Mouse (Mus musculus) midbrain, embryonic 16.5 days (tissue): ENCODE measurements at regions not wholly inside any gene's neighbourhood (a gene's known extent, or its start where the extent isn't known, plus 50 kb on each side); places are given as distances from the start of the nearest gene placed in this dataset.

ENCODE experiments used
- ATAC-seq: fragments of 200-750 bp; cut with Nextera tagmentation; 2 replicates; pipeline ENCODE4 v1.8.0; 2017; ENCODE audit warnings: moderate TSS enrichment
- H3K27ac ChIP-seq: fragments of 300-500 bp; sonication (generic); 2 replicates; pipeline ENCODE4 v1.5.1; 2014; ENCODE audit warnings: mild to moderate bottlenecking, low read length, mixed read lengths
- H3K27me3 ChIP-seq: fragments of 300-500 bp; sonication (generic); 2 replicates; pipeline ENCODE4 v1.6.1; 2014; ENCODE audit warnings: low read depth, low read length, mixed read lengths; ENCODE audit not compliant: control insufficient read depth, insufficient read depth
- H3K36me3 ChIP-seq: fragments of 300-500 bp; sonication (generic); 2 replicates; pipeline ENCODE4 v1.6.1; 2014; ENCODE audit warnings: mild to moderate bottlenecking, low read length, moderate library complexity, mixed read lengths; ENCODE audit not compliant: control insufficient read depth, insufficient read depth
- H3K4me1 ChIP-seq: fragments of 300-500 bp; sonication (generic); 2 replicates; pipeline ENCODE4 v1.6.1; 2014; ENCODE audit warnings: mild to moderate bottlenecking, low read length, mixed read lengths; ENCODE audit not compliant: control insufficient read depth, insufficient read depth
- H3K4me2 ChIP-seq: fragments of 300-500 bp; sonication (generic); 2 replicates; pipeline ENCODE4 v1.6.1; 2014; ENCODE audit warnings: mild to moderate bottlenecking, low read length, mixed read lengths
- H3K4me3 ChIP-seq: fragments of 300-500 bp; sonication (generic); 2 replicates; pipeline ENCODE4 v1.5.1; 2014; ENCODE audit warnings: low read depth, mild to moderate bottlenecking, low read length, moderate library complexity, mixed read lengths
- H3K9ac ChIP-seq: fragments of 300-500 bp; sonication (generic); 2 replicates; pipeline ENCODE4 v1.6.1; 2014; ENCODE audit warnings: low read depth, low read length, mixed read lengths
- H3K9me3 ChIP-seq: fragments of 300-500 bp; sonication (generic); replicated peaks from 2 replicates; pipeline ENCODE4 v1.6.1; 2014; ENCODE audit warnings: mild to moderate bottlenecking, low read length, mixed read lengths; ENCODE audit not compliant: control insufficient read depth, poor library complexity, severe bottlenecking
- WGBS: fragments of 180-500 bp; shearing (Covaris S2); extraction: QIAGEN DNeasy Blood & Tissue Kit; methylation state at CpG from one replicate; pipeline ENCODE4 v1.1.7; 2014; 5-methylcytosine and 5-hydroxymethylcytosine counted together

- Histone ChIP-seq H3K9ac (no peak overlapping the region), H3K27ac (no peak overlapping the region), H3K27me3 (no peaks in the 10 kb centered on the region), H3K9me3 (no peaks in the 10 kb centered on the region), H3K4me3 (no peak overlapping the region), H3K4me1 (no peaks in the 10 kb centered on the region), H3K4me2 (no peak overlapping the region), H3K36me3 (no peaks in the 10 kb centered on the region)
- ATAC-seq: no peak
- 73% methylated on average over 1 of the region's 1 CpGs for WGBS
These were observed 204.6 kb upstream of the Trib2 start for GRCm38 (mm10) chr12:16021202-16021821.

GRCm38 (mm10) chr12:16018237-16018636, 201.5 kb upstream of the Trib2 start:
- no peaks in the 10 kb centered on the region for H3K4me1 ChIP-seq
- no peak overlapping the region for H3K27ac ChIP-seq
- 96% methylated on average over 4 of the region's 4 CpGs for WGBS
- H3K9ac ChIP-seq: no peak overlapping the region
- no peaks in the 10 kb centered on the region for H3K36me3 ChIP-seq
- ATAC-seq: no peak
- no peak overlapping the region for H3K4me3 ChIP-seq
- no peaks in the 10 kb centered on the region for H3K9me3 ChIP-seq
- H3K27me3 ChIP-seq: no peaks in the 10 kb centered on the region
- H3K4me2 ChIP-seq: no peak overlapping the region

- no peak overlapping the region for H3K4me3 ChIP-seq
- no peak for ATAC-seq
- H3K4me1 ChIP-seq: no peaks in the 10 kb centered on the region
- no peak overlapping the region for H3K9ac ChIP-seq
- no peak overlapping the region for H3K4me2 ChIP-seq
- 94% methylated on average over 1 of the region's 1 CpGs for WGBS
- H3K36me3 ChIP-seq: no peaks in the 10 kb centered on the region
- no peaks in the 10 kb centered on the region for H3K9me3 ChIP-seq
- no peaks in the 10 kb centered on the region for H3K27me3 ChIP-seq
- no peak overlapping the region for H3K27ac ChIP-seq
These were observed 199.9 kb upstream of the Trib2 start for GRCm38 (mm10) chr12:16016621-16017020.

- WGBS: 94% methylated on average over 7 of the region's 8 CpGs
- Histone ChIP-seq H3K9ac (no peak overlapping the region), H3K4me3 (no peak overlapping the region), H3K4me2 (no peak overlapping the region), H3K4me1 (no peaks in the 10 kb centered on the region), H3K27me3 (no peaks in the 10 kb centered on the region), H3K36me3 (no peaks in the 10 kb centered on the region), H3K27ac (no peak overlapping the region), H3K9me3 (no peaks in the 10 kb centered on the region)
- ATAC-seq: no peak
These were observed 198.9 kb upstream of the Trib2 start for GRCm38 (mm10) chr12:16015596-16015995.

GRCm38 (mm10) chr12:16014679-16015078, 198.0 kb upstream of the Trib2 start:
- Histone ChIP-seq H3K27ac (no peak overlapping the region), H3K4me3 (no peak overlapping the region), H3K36me3 (no peaks in the 10 kb centered on the region), H3K9ac (no peak overlapping the region), H3K27me3 (no peaks in the 10 kb centered on the region), H3K4me1 (no peaks in the 10 kb centered on the region), H3K4me2 (no peak overlapping the region), H3K9me3 (no peaks in the 10 kb centered on the region)
- whole genome bisulfite sequencing: 73% methylated on average over 1 of the region's 1 CpGs
- ATAC-seq: no peak

- 87% methylated on average over 6 of the region's 6 CpGs for WGBS
- H3K9ac ChIP-seq: no peak overlapping the region
- no peaks in the 10 kb centered on the region for H3K27me3 ChIP-seq
- H3K9me3 ChIP-seq: no peaks in the 10 kb centered on the region
- no peak for ATAC-seq
- no peak overlapping the region for H3K4me2 ChIP-seq
- no peaks in the 10 kb centered on the region for H3K36me3 ChIP-seq
- no peak overlapping the region for H3K27ac ChIP-seq
- H3K4me1 ChIP-seq: 0 out of 2 replicates have a peak, but pooled peaks cover 2% of the 10 kb centered on the region
- H3K4me3 ChIP-seq: no peak overlapping the region
These were observed 197.3 kb upstream of the Trib2 start for GRCm38 (mm10) chr12:16013861-16014630.

- Histone ChIP-seq H3K4me2 (no peak overlapping the region), H3K36me3 (no peaks in the 10 kb centered on the region), H3K9me3 (no peaks in the 10 kb centered on the region), H3K27ac (no peak overlapping the region), H3K9ac (no peak overlapping the region), H3K4me1 (0 out of 2 replicates have a peak, but pooled peaks cover 4% of the 10 kb centered on the region), H3K27me3 (no peaks in the 10 kb centered on the region), H3K4me3 (no peak overlapping the region)
- ATAC-seq: no peak
- WGBS: 88% methylated on average over 2 of the region's 2 CpGs
These were observed 196.6 kb upstream of the Trib2 start for GRCm38 (mm10) chr12:16013354-16013753.

GRCm38 (mm10) chr12:16012081-16012480, 195.4 kb upstream of the Trib2 start:
- Histone ChIP-seq H3K9ac (no peak overlapping the region), H3K4me2 (no peak overlapping the region), H3K4me3 (no peak overlapping the region), H3K27ac (no peak overlapping the region), H3K4me1 (0 out of 2 replicates have a peak, but pooled peaks cover 4% of the 10 kb centered on the region), H3K36me3 (no peaks in the 10 kb centered on the region), H3K9me3 (no peaks in the 10 kb centered on the region), H3K27me3 (no peaks in the 10 kb centered on the region)
- WGBS: 74% methylated on average over 4 of the region's 4 CpGs
- no peak for ATAC-seq

GRCm38 (mm10) chr12:16009822-16010620, 193.3 kb upstream of the Trib2 start:
- Histone ChIP-seq H3K36me3 (no peaks in the 10 kb centered on the region), H3K27ac (no peak overlapping the region), H3K4me2 (no peak overlapping the region), H3K27me3 (no peaks in the 10 kb centered on the region), H3K4me3 (no peak overlapping the region), H3K9me3 (no peaks in the 10 kb centered on the region), H3K9ac (no peak overlapping the region), H3K4me1 (0 out of 2 replicates have a peak, but pooled peaks cover 4% of the 10 kb centered on the region)
- no peak for ATAC-seq
- WGBS: 68% methylated on average over 10 of the region's 10 CpGs
